8 mouse cellular contexts compared by ENCODE assay signal in the genomic region with DNA sequence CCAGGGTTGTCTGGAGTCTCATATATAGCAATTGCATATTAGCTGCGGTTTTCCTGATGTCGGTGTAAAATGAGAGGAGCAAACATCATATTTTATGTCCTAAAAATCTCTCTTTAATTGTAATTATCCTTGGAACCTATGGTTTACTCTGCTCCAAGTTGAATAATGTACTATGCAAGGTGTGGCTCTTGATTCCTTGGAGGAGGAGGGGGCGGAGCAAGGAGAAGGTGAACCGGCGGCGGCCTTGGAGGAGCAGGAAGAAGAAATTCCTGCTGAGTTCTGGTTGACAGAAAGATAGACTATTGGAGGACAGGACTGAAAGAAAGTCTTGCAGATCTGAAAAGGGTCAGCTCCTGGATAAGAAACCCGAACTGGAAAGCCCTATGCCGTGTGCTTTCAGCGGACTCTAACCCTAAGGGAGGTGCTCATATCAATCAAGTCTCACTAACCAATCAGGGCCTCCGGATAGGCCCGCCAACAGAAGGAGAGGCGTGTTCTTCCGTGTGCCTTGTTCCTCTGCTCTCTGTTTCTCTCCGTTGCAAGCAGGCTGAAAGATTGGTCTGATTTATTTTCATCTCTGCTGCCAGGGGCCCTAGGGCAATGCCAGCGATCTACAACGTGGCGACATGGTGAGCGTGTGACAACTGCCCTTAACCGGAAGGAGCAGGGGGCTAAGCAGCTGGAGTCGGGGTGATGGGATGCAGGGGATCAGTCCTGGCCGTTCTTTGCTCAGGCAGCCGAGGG.
DNase-seq lines count a peak whose midpoint lies in the region; ATAC-seq and TF ChIP-seq lines count a peak whose summit lies in the region.
"Not testable (repeated sequence)": the region's sequence is repeated elsewhere in the genome, so short reads cannot be mapped to it uniquely, and the experiment has no call there.

No protein-coding gene starts in this region.

- not testable (repeated sequence) for H3K4me1 ChIP-seq in hindbrain, embryonic 10.5 days (replicated peaks); liver, postnatal 0 days (ENCODE audit: insufficient read depth); neural tube, embryonic 13.5 days (replicated peaks)

- peaks cover 14% of the 10 kb centered on the region for H3K36me3 ChIP-seq in hindbrain, embryonic 10.5 days
- H3K36me3 ChIP-seq in liver, postnatal 0 days (replicated peaks; ENCODE audit: insufficient read depth, low read length); neural tube, embryonic 13.5 days: not testable (repeated sequence)

- H3K27me3 ChIP-seq in hindbrain, embryonic 10.5 days (ENCODE audit: insufficient read depth, poor library complexity, severe bottlenecking); liver, postnatal 0 days (ENCODE audit: insufficient read depth, low read length); neural tube, embryonic 13.5 days: not testable (repeated sequence)

- 2% methylated on average over 22 of the region's 22 CpGs for WGBS in hindbrain, embryonic 10.5 days
- WGBS in liver, postnatal 0 days (ENCODE audit: insufficient replicate concordance) = 1% methylated on average over 22 of the region's 22 CpGs
- WGBS in neural tube, embryonic 13.5 days = 2% methylated on average over 22 of the region's 22 CpGs

- H3K4me3 ChIP-seq in hindbrain, embryonic 10.5 days = peak overlapping the region; percentile 69
- peak overlapping the region; percentile 55 for H3K4me3 ChIP-seq in layer of hippocampus, adult 2 months
- peak overlapping the region; percentile 72 for H3K4me3 ChIP-seq in liver, postnatal 0 days (ENCODE audit: low read depth, low read length)
- H3K4me3 ChIP-seq in neural tube, embryonic 13.5 days = peak overlapping the region; percentile 62

- TF ChIP-seq CTCF in layer of hippocampus, adult 2 months (conservative IDR thresholded peaks at IDR 0.05); liver, postnatal 0 days (IDR thresholded peaks at IDR 0.05; ENCODE audit: low read depth): not testable (repeated sequence)

- H3K9ac ChIP-seq in liver, postnatal 0 days (replicated peaks) = peak overlapping the region; percentile 68
- peak overlapping the region; percentile 86 for H3K9ac ChIP-seq in neural tube, embryonic 13.5 days

- H3K27ac ChIP-seq in hindbrain, embryonic 10.5 days = peak overlapping the region; percentile 89
- H3K27ac ChIP-seq in layer of hippocampus, adult 2 months; liver, postnatal 0 days (ENCODE audit: low read depth): not testable (repeated sequence)
- peak overlapping the region; percentile 81 for H3K27ac ChIP-seq in neural tube, embryonic 13.5 days (replicated peaks)

- H3K9me3 ChIP-seq in hindbrain, embryonic 10.5 days; liver, postnatal 0 days (ENCODE audit: low read length); neural tube, embryonic 13.5 days: not testable (repeated sequence)

- DNase-seq in Muller cell, postnatal 12 days (ENCODE audit: inconsistent ontology term) = peak; percentile 65
- peak; percentile 28 for DNase-seq in cerebellum, adult 9-11 months
- peak; percentile 61 for DNase-seq in hindbrain, embryonic 10.5 days (ENCODE audit: low spot score)
- peak; percentile 8 to 14 for DNase-seq in layer of hippocampus, adult 2 months (ENCODE audit: low spot score in 2 of 2)
- DNase-seq in liver, postnatal 0 days = peak; percentile 39
- DNase-seq in testis, postnatal 14 days (ENCODE audit: low spot score) = peak; percentile 55

- peak; percentile 74 for ATAC-seq in frontal cortex, adult (ENCODE audit: low TSS enrichment)
- ATAC-seq in liver, postnatal 0 days = peak; percentile 82
- peak; percentile 92 for ATAC-seq in neural tube, embryonic 13.5 days (ENCODE audit: low read depth)

- TF ChIP-seq EP300 in liver, postnatal 0 days (IDR thresholded peaks at IDR 0.05; ENCODE audit: low read depth) = not testable (repeated sequence)

- H3K4me2 ChIP-seq in liver, postnatal 0 days (ENCODE audit: low read depth, low read length) = peak overlapping the region; percentile 80
- peak overlapping the region; percentile 59 for H3K4me2 ChIP-seq in neural tube, embryonic 13.5 days

Comparison
In these comparisons a context has a peak if more than half of its experiments do, and no peak if none do; other contexts are left out.
1. DNase-seq: peak in every context shown above with its lines; median percentile 65 in Muller cell, postnatal 12 days; 61 in hindbrain, embryonic 10.5 days; 55 in testis, postnatal 14 days; 39 in liver, postnatal 0 days; 28 in cerebellum, adult 9-11 months; 11 in layer of hippocampus, adult 2 months.